Mouse (Mus musculus) olfactory bulb, adult 2 months (tissue): ENCODE data around the gene Gm20431.

ENCODE experiments used
- CTCF ChIP-seq: fragments of 200-500 bp; IDR thresholded peaks from 2 replicates; pipeline ENCODE4 v1.5.1; 2012; ENCODE audit warnings: low read depth, mild to moderate bottlenecking, low read length, moderate library complexity; ENCODE audit not compliant: insufficient read depth
- POLR2A ChIP-seq: fragments of 200-500 bp; IDR thresholded peaks from 2 replicates; pipeline ENCODE4 v1.6.1; 2012; ENCODE audit warnings: mild to moderate bottlenecking, low read depth, low read length, moderate library complexity; ENCODE audit not compliant: insufficient read depth

DNA sequence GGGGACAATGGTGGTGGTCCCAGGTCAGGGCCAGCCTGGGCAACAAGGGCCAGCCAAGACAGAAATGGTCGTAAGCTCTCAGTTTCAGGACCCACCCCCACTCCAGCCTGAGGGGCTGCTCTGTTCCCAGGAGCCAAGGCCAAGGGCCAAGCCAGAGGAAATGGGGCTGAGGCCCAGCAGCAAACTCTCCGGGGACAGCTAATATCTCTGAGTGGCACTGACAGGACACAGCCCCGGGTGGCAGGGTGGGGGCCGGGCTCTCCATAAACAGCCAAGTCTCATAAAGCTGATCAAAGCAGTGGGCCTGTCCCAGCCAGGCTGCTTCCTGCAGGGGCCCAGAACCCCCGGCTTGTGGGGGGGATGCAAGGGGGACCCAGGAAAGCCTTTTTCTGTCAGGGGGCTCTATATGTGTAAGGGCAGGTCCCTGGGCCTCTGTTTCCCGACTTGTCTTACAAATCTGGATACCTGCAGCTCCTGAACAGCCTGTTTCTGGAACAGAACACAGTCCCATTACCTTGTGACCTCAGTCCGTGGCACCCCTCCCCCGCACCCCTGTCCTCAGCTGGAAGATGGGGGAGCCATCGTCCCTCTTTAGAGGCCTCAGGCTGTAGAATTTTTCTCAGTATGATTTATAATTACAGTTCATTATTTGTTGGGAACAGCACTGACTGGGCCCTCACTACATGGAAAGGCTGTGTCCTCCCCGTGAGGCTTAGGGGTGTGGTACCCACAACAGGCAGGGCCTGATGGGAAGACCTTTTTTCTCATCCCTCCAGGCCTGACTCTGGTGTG lies 77.9 kb downstream of the Gm20431 start:
- TF ChIP-seq CTCF: no peak
- no peak for TF ChIP-seq POLR2A
